Mouse (Mus musculus): Measurements from ENCODE around the gene Zfp26.

GRCm38 (mm10) chr9:20430004-20430403 is 30.0 kb downstream of the Zfp26 start:
- TF ChIP-seq EP300 (IDR thresholded peaks at IDR 0.05; ENCODE audit: insufficient read depth, low read depth, low read length) (no peak), CTCF (IDR thresholded peaks at IDR 0.05; ENCODE audit: low read depth, low read length) (no peak), POLR2A (IDR thresholded peaks at IDR 0.05; ENCODE audit: insufficient read depth, low read length) (no peak)

All from ES-Bruce4 (cell line).